Mouse (Mus musculus) CH12.LX (cell line): Measurements from ENCODE around the gene Gemin6. TPM values are rescaled to one million over a fixed set of nuclear protein-coding genes. Genes with fewer than 3 reads are reported as not detected.
"Not testable (repeated sequence)": the region's sequence is repeated elsewhere in the genome, so short reads cannot be mapped to it uniquely, and the experiment has no call there.

Source experiments
- DNase-seq: peaks from one replicate; pipeline ENCODE4 v3.0.0-alpha.2; 2013; ENCODE audit errors: extremely low read depth
- H3K27ac ChIP-seq: 2 replicates; pipeline ENCODE4 v1.5.1; 2012; ENCODE audit warnings: low read depth, mild to moderate bottlenecking, control low read depth, moderate library complexity; ENCODE audit not compliant: insufficient read depth
- H3K27me3 ChIP-seq: replicated peaks from 2 replicates; pipeline ENCODE3; 2012; ENCODE audit warnings: inconsistent platforms
- H3K36me3 ChIP-seq, 2 experiments: replicated peaks in 1 of 2; 2 replicates each; pipeline versions ENCODE3 to v1.6.1; 2012; ENCODE audit warnings: inconsistent platforms in 1 of 2, low read length in 1 of 2, mild to moderate bottlenecking in 1 of 2, mixed read lengths in 1 of 2, moderate library complexity in 1 of 2; ENCODE audit not compliant: control insufficient read depth in 1 of 2, insufficient read depth in 1 of 2
- H3K4me1 ChIP-seq, 2 experiments: 2 replicates each; pipeline ENCODE4 v1.6.1; 2012; ENCODE audit warnings: inconsistent platforms in 1 of 2, moderate library complexity in 1 of 2; ENCODE audit not compliant: insufficient read depth in 2 of 2, control insufficient read depth in 1 of 2
- H3K4me2 ChIP-seq: 2 replicates; pipeline ENCODE4 v1.6.1; 2012; ENCODE audit warnings: low read depth, mild to moderate bottlenecking, control low read depth; ENCODE audit not compliant: poor library complexity, insufficient read depth, severe bottlenecking
- H3K4me3 ChIP-seq, 3 experiments: fragments of 150-350 bp in 1 of 3; sonication (generic) in 1 of 3; replicated peaks in 1 of 3; 2 replicates each; pipeline versions ENCODE3 to v1.5.1; 2011 to 2012; ENCODE audit warnings: low read depth in 2 of 3, low read length in 2 of 3, mild to moderate bottlenecking in 2 of 3, moderate library complexity in 2 of 3, control low read depth in 1 of 3, improper control_type of control experiment in 1 of 3, inconsistent platforms in 1 of 3, mixed read lengths in 1 of 3; ENCODE audit not compliant: poor library complexity in 1 of 3
- H3K79me2 ChIP-seq: replicated peaks from 2 replicates; pipeline ENCODE4 v1.6.1; 2012; ENCODE audit warnings: mild to moderate bottlenecking, moderate library complexity; ENCODE audit not compliant: control insufficient read depth, poor library complexity, insufficient read depth, severe bottlenecking; ENCODE audit errors: extremely low read depth
- H3K9ac ChIP-seq: 2 replicates; pipeline ENCODE4 v1.6.1; 2012; ENCODE audit warnings: low read depth, mild to moderate bottlenecking, control low read depth, moderate library complexity; ENCODE audit not compliant: insufficient read depth
- H3K9me3 ChIP-seq: replicated peaks from 2 replicates; pipeline ENCODE3; 2012; ENCODE audit warnings: low read length, inconsistent platforms, mixed read lengths
- EP300 ChIP-seq: IDR thresholded peaks from 2 replicates; pipeline ENCODE4 v1.6.1; 2011; ENCODE audit warnings: low read length, improper control_type of control experiment
- POLR2A ChIP-seq: IDR thresholded peaks from 2 replicates; pipeline ENCODE4 v1.6.1; 2011; ENCODE audit warnings: low read depth, mild to moderate bottlenecking, improper control_type of control experiment, low read length
- TBP ChIP-seq: conservative IDR thresholded peaks from 2 replicates; pipeline ENCODE4 v1.6.1; 2011; ENCODE audit warnings: low read depth, low read length, improper control_type of control experiment
- TCF12 ChIP-seq: IDR thresholded peaks from 2 replicates; pipeline ENCODE4 v1.6.1; 2014; ENCODE audit warnings: low read depth, mild to moderate bottlenecking, inconsistent platforms, low read length, improper control_type of control experiment
- UBTF ChIP-seq: IDR thresholded peaks from 2 replicates; pipeline ENCODE4 v1.6.1; 2012; ENCODE audit warnings: low read depth, mild to moderate bottlenecking, inconsistent platforms, low read length, improper control_type of control experiment, moderate library complexity
- dilution Hi-C: fragments of 300-500 bp; cut with MboI; formaldehyde crosslinking; loops from 2 replicates; pipeline ENCODE4 v1.14.3; 2020; ENCODE audit warnings: low sequenced_read_pairs; ENCODE audit not compliant: extremely low pct_unique_long_range_greater_than_20kb, extremely low pct_ligation_motif_present
- in situ Hi-C: fragments of 300-500 bp; cut with MboI; formaldehyde crosslinking; loops from 3 replicates; pipeline ENCODE4 v1.14.3; 2019; ENCODE audit warnings: low sequenced_read_pairs, low pct_ligation_motif_present, low pct_unique_long_range_greater_than_20kb, mixed read lengths
- polyA plus RNA-seq: library from polyadenylated mRNA; unstranded; fragments of >175 nt; gene quantifications from 2 replicates; pipeline ENCODE4 v1.2.1, GENCODE M21; 2012; ENCODE audit warnings: low read depth; ENCODE audit not compliant: insufficient read length
- total RNA-seq, 2 experiments: library from RNA; depleted of rRNA; stranded (reverse); fragments of 300-350 nt in 1 of 2; fragments of >200 nt in 1 of 2; gene quantifications; 2 replicates each; pipeline ENCODE4 v1.2.3; 2012 to 2014

The Gemin6 gene
- total and polyA plus RNA-seq, 3 experiments: 65.6 to 120 (median 66.0) TPM

- Histone ChIP-seq H3K79me2 (peaks cover 42% of the 10 kb centered on the region), H3K9ac (peak overlapping the region; percentile 93), H3K9me3 (no peaks in the 10 kb centered on the region), H3K36me3 (peaks cover 26 to 42% of the 10 kb centered on the region in 2 experiments), H3K27me3 (no peaks in the 10 kb centered on the region), H3K4me3 (peak overlapping the region; percentile 86 to 97 (median 96)), H3K4me1 (peaks cover 3 to 28% of the 10 kb centered on the region in 2 experiments; a peak in 3 of 4 replicates)
- TF ChIP-seq POLR2A (peak; percentile 18; the same call in 1 of the 2 replicates), EP300 (no peak), UBTF (0 out of 2 replicates have a peak, but pooled peaks have one; percentile 45)
- TF ChIP-seq, all 38 proteins: peak for 2
- H3K4me2 ChIP-seq: peak overlapping the region; percentile 79; the same call in 1 of the 2 replicates
- dilution Hi-C loops (no loop called here), in situ Hi-C loops (no loop called here)
- peak overlapping the region; percentile 95 for H3K27ac ChIP-seq
- DNase-seq: no peak
These were observed 18.0 kb upstream of the Gemin6 start for GRCm38 (mm10) chr17:80206301-80206670.

GRCm38 (mm10) chr17:80206671-80207581 is 17.3 kb upstream of the Gemin6 start, which contains the start of the genes Srsf7 and Ttc39d:
Srsf7 (minus strand) TSS chr17:80207307.
Ttc39d (plus strand) TSS chr17:80207460.
- H3K27ac ChIP-seq: peak within 1 kb of the TSS; percentile 95
- peak; percentile 98 for DNase-seq
- peak within 1 kb of the TSS; percentile 80 for H3K4me2 ChIP-seq
- H3K4me3 ChIP-seq: peak within 1 kb of the TSS; percentile 89 to 97 (median 96)
- H3K4me1 ChIP-seq: peaks cover 3 to 28% of the 10 kb centered on the region in 2 experiments; a peak in 3 of 4 replicates
- no peaks in the 10 kb centered on the region for H3K27me3 ChIP-seq
- H3K36me3 ChIP-seq: peaks cover 23 to 36% of the 10 kb centered on the region in 2 experiments
- peak; percentile 100 for TF ChIP-seq POLR2A
- TF ChIP-seq TBP: peak; percentile 97
- no peak for TF ChIP-seq TCF12
- peak; percentile 60; the same call in 1 of the 2 replicates for TF ChIP-seq UBTF
- dilution Hi-C loops (no loop called here), in situ Hi-C loops (no loop called here)
- H3K9me3 ChIP-seq: no peaks in the 10 kb centered on the region
- H3K9ac ChIP-seq: peak within 1 kb of the TSS; percentile 93
- peaks cover 42% of the 10 kb centered on the region for H3K79me2 ChIP-seq

- dilution Hi-C loops, H3K36me3 ChIP-seq: not testable (repeated sequence)
- 0 out of 2 replicates have a peak, but pooled peaks have one; percentile 63 for TF ChIP-seq TBP
- TF ChIP-seq, all 38 proteins: peak for 1; not testable (repeated sequence) for 37
- H3K4me2 ChIP-seq, DNase-seq, H3K79me2 ChIP-seq, H3K27me3 ChIP-seq, H3K4me1 ChIP-seq, H3K4me3 ChIP-seq, in situ Hi-C loops, H3K9ac ChIP-seq, H3K9me3 ChIP-seq, H3K27ac ChIP-seq: not testable (repeated sequence)
These were observed 10.2 kb upstream of the Gemin6 start for GRCm38 (mm10) chr17:80213998-80214397.
